Mouse (Mus musculus) liver, embryonic 12.5 days (tissue): ENCODE measurements around the gene Efna3. TPM values are rescaled to one million over a fixed set of nuclear protein-coding genes. Genes with fewer than 3 reads are reported as not detected.

Experiments used
- ATAC-seq: fragments of 200-750 bp; cut with Nextera tagmentation; 2 replicates; pipeline ENCODE4 v1.8.0; 2017; ENCODE audit warnings: moderate number of reproducible peaks, mild to moderate bottlenecking, moderate library complexity
- H3K27ac ChIP-seq: fragments of 300-500 bp; sonication (generic); 2 replicates; pipeline ENCODE4 v1.5.1; 2016; ENCODE audit warnings: mild to moderate bottlenecking
- H3K27me3 ChIP-seq: fragments of 300-500 bp; sonication (generic); replicated peaks from 2 replicates; pipeline ENCODE4 v1.6.1; 2016; ENCODE audit warnings: mild to moderate bottlenecking, moderate library complexity
- H3K36me3 ChIP-seq: fragments of 300-500 bp; sonication (generic); 2 replicates; pipeline ENCODE4 v1.6.1; 2016; ENCODE audit warnings: mild to moderate bottlenecking, moderate library complexity
- H3K4me1 ChIP-seq: fragments of 300-500 bp; sonication (generic); 2 replicates; pipeline ENCODE4 v1.6.1; 2016
- H3K4me2 ChIP-seq: fragments of 300-500 bp; sonication (generic); 2 replicates; pipeline ENCODE4 v1.6.1; 2016; ENCODE audit warnings: mild to moderate bottlenecking, moderate library complexity
- H3K4me3 ChIP-seq: fragments of 300-500 bp; sonication (generic); 2 replicates; pipeline ENCODE4 v1.5.1; 2016; ENCODE audit warnings: mild to moderate bottlenecking, moderate library complexity
- H3K9ac ChIP-seq: fragments of 300-500 bp; sonication (generic); 2 replicates; pipeline ENCODE4 v1.6.1; 2016; ENCODE audit warnings: mild to moderate bottlenecking, moderate library complexity
- H3K9me3 ChIP-seq: fragments of 300-500 bp; sonication (generic); replicated peaks from 2 replicates; pipeline ENCODE4 v1.6.1; 2016; ENCODE audit warnings: mild to moderate bottlenecking, moderate library complexity
- WGBS: fragments of 180-500 bp; shearing (Covaris S2); methylation state at CpG from one replicate; pipeline ENCODE4 v1.1.7; 2016; ENCODE audit not compliant: insufficient replicate concordance; 5-methylcytosine and 5-hydroxymethylcytosine counted together
- polyA plus RNA-seq: library from polyadenylated mRNA; unstranded; fragments of >200 nt; fragmentation: Nextera tagmentation; extraction: Ambion mirVana; gene quantifications from 2 replicates; pipeline ENCODE4 v1.2.1, GENCODE M21; 2016

The Efna3 gene
- polyA plus RNA-seq, 1 experiment from 2014 or later = 1.0 TPM

DNA sequence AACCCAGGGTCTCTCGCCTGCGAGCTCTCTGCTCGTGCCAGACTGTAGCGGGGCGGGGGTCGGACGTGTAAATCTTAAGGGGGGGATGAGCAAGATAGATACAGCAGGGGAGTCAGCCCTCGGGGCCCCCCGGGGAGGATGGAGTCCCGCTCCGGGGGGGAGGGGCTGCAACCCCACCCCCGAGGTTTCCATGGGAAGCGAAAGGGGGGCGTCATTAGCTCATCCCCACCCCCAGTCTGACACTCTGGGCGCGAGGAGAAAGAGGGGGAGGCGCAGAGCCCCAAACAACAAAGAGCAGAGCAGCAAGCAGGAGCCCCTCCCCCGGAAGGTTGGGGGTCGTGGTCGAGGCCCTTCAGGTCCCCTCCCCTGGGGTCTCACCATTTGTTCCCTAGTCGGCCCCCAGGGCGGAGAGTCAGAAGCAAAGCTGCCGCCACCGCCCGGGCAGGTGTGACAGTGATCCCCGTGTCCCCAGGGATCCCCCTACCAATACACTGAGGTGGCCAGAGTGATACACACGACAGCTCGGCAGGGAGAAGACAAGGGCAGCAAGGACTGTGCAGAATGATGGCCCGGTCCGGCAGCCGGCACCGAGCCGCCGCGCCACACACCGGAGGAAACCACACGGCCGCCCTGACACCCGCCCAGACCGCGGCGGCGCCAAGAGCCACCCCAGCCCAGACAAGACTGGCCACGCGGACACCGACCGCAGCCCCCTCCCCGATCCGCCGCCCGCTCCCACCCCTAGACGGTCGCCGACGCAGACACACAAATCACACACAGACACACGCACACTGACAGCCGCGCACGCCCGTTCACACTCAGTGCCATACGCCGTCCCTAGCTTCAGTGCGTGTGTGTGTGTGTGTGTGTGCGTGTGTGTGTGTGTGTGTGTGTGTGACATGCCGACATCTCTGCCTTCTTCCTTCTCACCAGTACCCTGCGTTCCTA is 1.3 kb downstream of the Efna3 start:
- Histone ChIP-seq H3K27ac (no peak overlapping the region), H3K27me3 (peaks cover 98% of the 10 kb centered on the region), H3K9ac (no peak overlapping the region), H3K4me3 (peak overlapping the region; percentile 50), H3K4me2 (peak overlapping the region; percentile 75), H3K9me3 (no peaks in the 10 kb centered on the region), H3K4me1 (peaks cover 38% of the 10 kb centered on the region), H3K36me3 (no peaks in the 10 kb centered on the region)
- 3% methylated on average over 66 of the region's 66 CpGs for WGBS
- no peak for ATAC-seq

DNA sequence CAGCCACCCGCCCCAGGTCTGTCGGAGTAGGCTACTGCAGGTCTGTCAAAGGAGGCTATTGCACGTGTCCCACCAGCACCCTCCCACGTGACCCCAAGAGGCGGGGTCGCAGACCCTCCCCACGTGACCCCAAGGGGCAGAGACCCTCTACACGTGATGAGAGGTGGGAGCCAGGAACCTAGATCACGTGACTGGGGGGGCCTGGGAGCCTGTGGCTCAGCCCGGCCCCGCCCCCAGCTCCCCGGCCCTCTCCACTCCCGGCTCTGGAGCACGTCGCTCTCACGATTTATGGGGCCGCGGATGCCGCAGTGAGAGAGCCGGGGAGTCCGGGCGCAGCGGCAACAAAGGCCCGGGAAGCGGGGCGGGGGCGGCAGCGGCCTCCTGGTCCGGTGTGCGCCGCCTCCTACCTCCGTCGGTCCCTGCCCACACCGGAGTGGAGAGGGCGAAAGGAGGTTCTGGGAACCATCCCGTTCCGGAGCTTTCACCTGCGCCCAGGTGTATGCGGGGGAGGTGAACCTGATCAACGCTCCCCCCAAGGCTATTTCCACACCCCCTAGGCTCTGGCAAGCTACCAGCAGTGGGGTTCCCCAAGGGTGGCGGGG is 2.1 kb downstream of the Efna3 start:
- Histone ChIP-seq H3K9ac (no peak overlapping the region), H3K27me3 (peaks cover 98% of the 10 kb centered on the region), H3K4me2 (peak overlapping the region; percentile 75), H3K27ac (no peak overlapping the region), H3K4me3 (peak overlapping the region; percentile 50), H3K4me1 (peaks cover 45% of the 10 kb centered on the region), H3K9me3 (no peaks in the 10 kb centered on the region), H3K36me3 (no peaks in the 10 kb centered on the region)
- no peak for ATAC-seq
- 1% methylated on average over 41 of the region's 41 CpGs for whole genome bisulfite sequencing

DNA sequence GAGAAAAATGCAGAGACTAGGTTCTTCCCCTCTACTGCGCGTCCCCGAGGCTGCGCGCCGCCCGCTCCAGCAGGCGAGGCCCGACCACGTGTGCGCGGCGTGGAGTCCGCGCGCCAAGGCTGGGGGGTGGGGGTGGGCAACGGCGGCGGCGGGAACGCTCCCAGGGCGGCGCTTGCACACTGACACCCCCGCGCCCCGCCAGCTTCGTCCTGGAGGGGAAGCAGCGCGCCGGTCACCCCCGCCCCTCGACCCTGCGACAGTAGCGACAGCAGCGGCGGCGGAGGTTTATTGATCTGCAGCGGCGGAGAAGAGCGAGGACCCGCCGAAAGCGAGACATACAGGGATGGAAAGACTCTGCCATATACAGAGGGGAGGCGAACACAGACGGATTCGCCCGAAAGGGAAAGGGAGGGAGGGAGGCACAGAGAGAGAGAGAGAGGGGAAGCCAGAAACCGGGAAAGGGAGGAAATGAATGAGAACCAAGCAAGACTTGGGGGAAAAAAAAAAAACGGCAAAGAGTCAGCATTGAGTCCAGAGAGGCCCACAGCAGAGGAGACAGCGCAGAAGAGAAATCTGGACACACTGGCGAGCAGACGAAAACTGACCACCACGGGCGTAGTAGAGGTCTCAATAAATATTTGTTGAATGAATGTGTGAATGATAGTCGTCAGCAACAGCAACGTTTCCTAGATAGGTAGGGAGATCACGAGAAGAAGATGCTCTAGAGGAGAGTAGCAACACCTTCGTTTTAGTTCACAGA is 3.0 kb downstream of the Efna3 start:
- H3K9me3 ChIP-seq = no peaks in the 10 kb centered on the region
- peak overlapping the region; percentile 42 for H3K4me3 ChIP-seq
- WGBS = 5% methylated on average over 58 of the region's 58 CpGs
- no peaks in the 10 kb centered on the region for H3K36me3 ChIP-seq
- H3K27ac ChIP-seq = no peak overlapping the region
- H3K4me1 ChIP-seq = peaks cover 53% of the 10 kb centered on the region
- H3K9ac ChIP-seq = no peak overlapping the region
- H3K4me2 ChIP-seq = peak overlapping the region; percentile 75
- ATAC-seq = no peak
- peaks cover 99% of the 10 kb centered on the region for H3K27me3 ChIP-seq

DNA sequence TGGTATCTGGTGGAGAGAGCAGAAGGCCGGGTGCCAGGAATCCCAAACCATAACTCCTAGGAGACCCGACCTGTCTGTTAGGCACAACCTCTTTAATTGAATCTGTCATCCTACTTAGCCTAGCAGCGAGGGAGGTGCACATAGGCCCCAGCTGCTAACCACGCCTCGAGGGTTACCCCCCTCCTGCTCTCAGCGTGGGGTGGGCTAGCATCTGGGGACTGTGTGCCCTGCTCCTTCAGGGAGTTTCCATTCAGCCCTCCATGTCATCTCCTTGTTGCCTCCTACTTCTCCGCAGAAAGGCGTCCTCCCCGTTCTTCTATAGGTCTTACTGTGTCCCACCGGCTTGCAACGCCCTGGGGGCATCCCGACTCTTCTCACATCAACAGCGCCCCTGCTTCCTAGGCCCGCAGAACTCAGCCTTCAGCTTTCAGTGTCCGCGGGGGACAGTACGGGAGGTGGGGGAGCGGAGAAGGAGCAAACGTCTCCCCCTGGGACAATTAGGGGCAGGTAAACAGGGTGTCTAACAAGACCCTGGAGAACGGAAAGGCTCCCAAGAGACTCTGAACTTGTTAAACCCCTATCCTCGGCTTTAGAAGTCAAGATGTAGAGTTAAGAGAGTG is 3.7 kb downstream of the Efna3 start:
- Histone ChIP-seq H3K4me3 (peak overlapping the region; percentile 42; the same call in 1 of the 2 replicates), H3K27me3 (peaks cover 97% of the 10 kb centered on the region), H3K9me3 (no peaks in the 10 kb centered on the region), H3K4me1 (peaks cover 53% of the 10 kb centered on the region), H3K36me3 (no peaks in the 10 kb centered on the region), H3K27ac (no peak overlapping the region), H3K4me2 (peak overlapping the region; percentile 62), H3K9ac (no peak overlapping the region)
- WGBS = 15% methylated on average over 21 of the region's 21 CpGs
- no peak for ATAC-seq

DNA sequence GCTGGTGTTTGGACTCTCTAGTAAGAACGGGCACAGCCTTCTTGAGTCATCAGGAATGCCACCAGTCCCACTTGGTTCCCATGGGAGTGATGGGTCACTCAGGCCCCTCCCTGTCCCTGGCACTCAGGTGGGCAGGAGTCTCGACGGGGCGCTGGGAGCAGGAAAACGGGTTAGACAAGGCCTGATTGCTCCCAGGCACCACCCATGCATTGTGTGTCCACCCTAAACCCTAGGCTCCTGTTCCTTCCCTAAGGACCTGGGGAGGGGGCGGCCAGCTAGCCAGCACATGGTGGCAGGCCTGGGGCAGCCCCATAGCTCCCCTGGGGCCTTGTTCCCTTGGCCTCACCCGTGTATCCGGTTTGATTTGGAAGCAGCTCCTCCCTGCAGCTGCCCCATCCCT is 4.4 kb downstream of the Efna3 start:
- 60% methylated on average over 8 of the region's 8 CpGs for WGBS
- H3K4me1 ChIP-seq = peaks cover 53% of the 10 kb centered on the region

DNA sequence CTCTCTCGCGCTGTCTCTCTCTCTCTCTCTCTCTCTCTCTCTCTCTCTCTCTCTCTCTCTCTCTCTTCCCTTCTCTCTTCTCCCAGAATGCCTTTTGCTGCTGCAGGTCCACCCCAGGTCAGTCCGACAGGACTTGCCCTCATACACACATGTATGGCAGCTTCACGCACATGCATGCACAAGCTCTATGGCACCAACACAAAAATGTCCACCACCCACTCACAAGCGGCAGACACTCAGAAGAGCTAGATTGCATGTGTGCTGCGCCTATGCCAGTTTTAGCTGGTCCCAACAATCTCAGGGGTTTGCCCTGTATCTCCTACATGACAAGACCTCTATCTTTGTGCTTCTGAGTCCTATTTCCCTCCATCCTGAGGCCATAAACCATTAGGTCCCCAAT is 5.5 kb downstream of the Efna3 start:
- Histone ChIP-seq H3K4me2 (no peak overlapping the region), H3K27ac (no peak overlapping the region), H3K9me3 (no peaks in the 10 kb centered on the region), H3K4me1 (peaks cover 45% of the 10 kb centered on the region), H3K27me3 (peaks cover 86% of the 10 kb centered on the region), H3K4me3 (no peak overlapping the region), H3K36me3 (no peaks in the 10 kb centered on the region), H3K9ac (no peak overlapping the region)
- no peak for ATAC-seq
- 59% methylated on average over 6 of the region's 6 CpGs for WGBS

More for the DNA sequence above, 4.4 kb downstream of the Efna3 start:
- Histone ChIP-seq H3K9ac (no peak overlapping the region), H3K9me3 (no peaks in the 10 kb centered on the region), H3K4me2 (no peak overlapping the region), H3K4me3 (no peak overlapping the region), H3K27ac (no peak overlapping the region), H3K36me3 (no peaks in the 10 kb centered on the region), H3K27me3 (peaks cover 93% of the 10 kb centered on the region)
- no peak for ATAC-seq

DNA sequence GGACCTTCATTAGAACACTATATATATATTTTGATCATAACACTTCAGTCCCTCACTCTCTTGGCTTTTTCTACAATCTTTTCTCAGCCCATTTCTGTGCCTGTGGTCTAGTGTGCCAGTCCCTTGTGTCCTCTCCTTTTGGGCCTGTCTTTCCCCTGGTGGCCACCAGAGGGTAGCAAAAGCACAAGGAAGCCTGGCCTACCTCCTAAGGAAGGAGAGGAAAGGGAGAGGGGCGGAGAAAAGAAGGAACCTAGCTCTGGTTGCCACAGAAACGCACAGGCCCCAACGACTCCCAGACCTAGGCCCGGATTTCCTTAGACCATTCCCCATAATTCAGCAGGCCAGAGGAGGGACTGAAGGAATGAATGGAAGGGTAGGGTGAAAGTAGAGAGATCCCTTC is 5.9 kb downstream of the Efna3 start:
- ATAC-seq = no peak
- Histone ChIP-seq H3K36me3 (no peaks in the 10 kb centered on the region), H3K9me3 (no peaks in the 10 kb centered on the region), H3K9ac (no peak overlapping the region), H3K27ac (no peak overlapping the region), H3K4me2 (no peak overlapping the region), H3K27me3 (peaks cover 82% of the 10 kb centered on the region), H3K4me3 (no peak overlapping the region), H3K4me1 (peaks cover 41% of the 10 kb centered on the region)
- 1% methylated on average over 4 of the region's 4 CpGs for WGBS

DNA sequence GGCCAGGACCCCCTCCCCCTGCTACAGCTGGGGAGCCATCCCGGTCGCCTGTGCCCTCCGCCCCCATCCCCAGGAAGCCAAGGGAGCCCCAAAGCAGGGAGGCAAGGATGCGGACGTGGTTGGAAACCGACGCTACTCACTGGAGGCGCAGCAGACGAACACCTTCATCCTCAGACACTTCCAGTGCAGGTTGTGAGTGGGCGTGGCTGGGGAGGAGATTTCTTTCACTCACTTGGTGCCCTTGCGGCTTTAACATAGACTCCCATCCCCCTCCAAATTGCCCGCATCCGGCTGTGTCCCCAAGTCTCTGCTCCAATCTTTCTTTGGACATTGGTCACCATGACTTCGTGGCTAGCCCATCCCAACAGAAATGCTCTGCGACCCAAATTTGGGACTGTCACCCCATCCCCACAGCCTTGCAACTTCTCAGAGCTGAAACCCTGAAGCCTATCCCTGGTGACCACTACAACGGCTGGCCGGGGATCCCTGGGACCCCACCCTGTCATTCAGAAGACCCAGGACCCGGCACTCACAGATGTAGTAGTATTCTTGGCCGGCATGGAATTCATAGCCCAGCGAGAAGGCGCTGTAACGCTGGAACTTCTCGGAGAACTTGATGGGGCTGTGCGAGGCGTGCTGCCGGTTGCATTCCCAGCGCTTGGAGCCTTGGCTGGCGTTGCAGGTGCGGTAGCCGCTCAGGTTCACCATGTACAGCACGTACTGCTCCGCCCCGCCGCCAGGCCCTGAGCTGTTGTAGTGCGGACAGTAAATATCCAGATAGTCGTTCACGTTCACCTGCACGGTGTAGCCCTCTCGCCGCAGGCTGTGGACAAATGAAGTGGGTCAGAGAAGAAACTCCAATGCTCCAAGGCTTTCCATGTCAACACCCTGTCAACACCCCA is 6.6 kb downstream of the Efna3 start:
- WGBS = 19% methylated on average over 37 of the region's 40 CpGs
- Histone ChIP-seq H3K4me2 (peak overlapping the region; percentile 56), H3K9ac (no peak overlapping the region), H3K4me1 (peaks cover 35% of the 10 kb centered on the region), H3K36me3 (no peaks in the 10 kb centered on the region), H3K27ac (no peak overlapping the region), H3K27me3 (peaks cover 75% of the 10 kb centered on the region), H3K9me3 (no peaks in the 10 kb centered on the region), H3K4me3 (no peak overlapping the region; the same call in 1 of the 2 replicates)
- no peak for ATAC-seq

DNA sequence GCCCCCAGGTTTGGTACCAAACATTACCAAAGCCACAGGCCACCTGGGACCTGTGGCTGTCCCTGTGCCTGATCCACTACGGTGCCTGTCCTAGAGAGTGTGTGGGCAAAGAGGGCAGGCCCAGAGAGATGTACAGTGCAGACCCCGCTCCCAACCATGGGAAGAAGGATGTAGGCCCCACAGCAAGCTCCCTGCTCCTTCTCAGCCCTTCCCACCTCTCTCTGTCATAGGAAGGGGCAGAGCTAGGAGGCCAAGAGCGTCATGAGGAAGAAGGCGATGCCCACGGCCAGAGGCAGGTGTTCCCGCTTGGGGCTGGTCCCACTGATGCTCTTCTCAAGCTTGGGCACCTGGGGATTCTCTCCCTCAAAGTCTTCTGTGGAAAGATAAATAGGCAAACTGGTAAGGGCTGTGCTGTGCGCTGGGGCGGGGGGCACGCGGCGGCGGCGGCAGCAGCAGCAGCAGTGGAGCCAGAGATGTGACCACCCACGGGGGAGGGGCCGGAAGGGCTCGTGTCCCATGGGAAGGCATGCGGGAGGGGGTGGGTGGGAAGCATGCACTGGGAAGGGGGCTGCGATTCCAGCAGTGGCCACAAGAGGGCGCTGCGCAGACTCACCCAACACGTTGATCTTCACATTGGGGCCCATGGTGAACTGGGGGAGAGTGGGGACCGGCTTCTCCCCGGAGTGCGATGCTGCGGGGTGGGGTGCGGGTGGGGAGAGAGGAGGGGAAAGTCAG is 7.4 kb downstream of the Efna3 start:
- H3K4me3 ChIP-seq = peak overlapping the region; percentile 21
- WGBS = 8% methylated on average over 26 of the region's 26 CpGs
- H3K27ac ChIP-seq = no peak overlapping the region
- H3K4me2 ChIP-seq = peak overlapping the region; percentile 56
- H3K9me3 ChIP-seq = no peaks in the 10 kb centered on the region
- no peak overlapping the region for H3K9ac ChIP-seq
- H3K36me3 ChIP-seq = no peaks in the 10 kb centered on the region
- 0 out of 2 replicates have a peak, but pooled peaks have one; percentile 17 for ATAC-seq
- peaks cover 27% of the 10 kb centered on the region for H3K4me1 ChIP-seq
- H3K27me3 ChIP-seq = peaks cover 67% of the 10 kb centered on the region

DNA sequence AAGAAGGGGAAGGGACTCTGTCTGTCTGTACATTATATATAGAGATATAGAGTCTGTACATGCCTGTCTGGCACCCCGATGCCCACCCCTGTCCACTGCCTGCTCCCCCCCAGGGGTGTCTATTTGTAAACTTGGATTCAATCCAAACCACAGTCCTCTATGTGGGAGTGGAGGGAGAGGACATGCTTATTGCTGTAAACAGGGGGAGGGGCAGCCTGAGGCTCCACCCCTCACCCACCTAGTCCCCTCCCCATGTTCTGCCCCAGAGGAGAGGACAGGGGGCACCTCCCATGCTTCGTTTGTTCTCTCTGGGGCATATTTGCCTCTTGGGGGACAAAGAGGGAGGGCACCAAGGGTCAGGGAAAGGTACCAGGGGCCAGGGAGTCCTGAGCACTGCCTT is 8.0 kb downstream of the Efna3 start:
- 48% methylated on average over 2 of the region's 2 CpGs for WGBS
- H3K9me3 ChIP-seq = no peaks in the 10 kb centered on the region
- no peak overlapping the region; the same call in 1 of the 2 replicates for H3K4me2 ChIP-seq
- H3K4me3 ChIP-seq = no peak overlapping the region
- H3K27ac ChIP-seq = no peak overlapping the region
- peaks cover 61% of the 10 kb centered on the region for H3K27me3 ChIP-seq
- no peak overlapping the region for H3K9ac ChIP-seq
- 0 out of 2 replicates have a peak, but pooled peaks have one; percentile 14 for ATAC-seq
- no peaks in the 10 kb centered on the region for H3K36me3 ChIP-seq
- H3K4me1 ChIP-seq = peaks cover 24% of the 10 kb centered on the region
